Mouse (Mus musculus): ENCODE measurements at regions not wholly inside any gene's neighbourhood (a gene's known extent, or its start where the extent isn't known, plus 50 kb on each side); places are given as distances from the start of the nearest gene placed in this dataset.

DNA sequence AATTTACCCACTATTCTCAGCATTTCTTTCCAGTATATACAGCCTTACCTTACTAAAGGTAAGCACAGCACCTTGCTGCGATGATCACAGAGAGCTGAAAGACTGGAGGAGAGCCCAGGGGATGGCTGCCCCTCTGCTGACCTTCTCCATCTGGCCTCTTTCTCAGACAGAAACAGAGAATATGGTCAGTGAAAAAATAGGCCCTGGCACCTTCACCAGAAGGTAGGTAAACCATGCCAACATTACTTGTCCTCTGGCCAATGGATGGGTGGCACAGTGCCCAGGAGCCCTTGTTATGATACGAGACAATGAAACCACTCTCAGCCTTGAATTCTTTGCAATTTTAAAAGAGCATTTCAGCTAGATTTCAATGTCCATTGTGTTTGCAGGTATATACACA, 817.8 kb downstream of the Gm9195 start:
- TF ChIP-seq GATA1 (IDR thresholded peaks at IDR 0.05; ENCODE audit: borderline replicate concordance, low read length) (no peak), FLI1 (IDR thresholded peaks at IDR 0.05; ENCODE audit: low read length) (no peak)

All from megakaryocyte, embryonic 14.5 days (primary cell).